Mouse (Mus musculus) myocyte (in vitro differentiated cells): Measurements from ENCODE around the gene Rsph9.

Experiments used
- MAX ChIP-seq: IDR thresholded peaks from one replicate; pipeline ENCODE4 v1.6.1; 2011; ENCODE audit warnings: low read depth, mild to moderate bottlenecking, control low read depth
- POLR2A ChIP-seq: IDR thresholded peaks from one replicate; pipeline ENCODE4 v1.6.1; 2011; ENCODE audit warnings: low read depth, mild to moderate bottlenecking, control low read depth, moderate library complexity; ENCODE audit not compliant: insufficient read length
- TCF3 ChIP-seq: IDR thresholded peaks from one replicate; pipeline ENCODE4 v1.6.1; 2011; ENCODE audit warnings: low read depth, control low read depth; ENCODE audit not compliant: insufficient read length
- USF1 ChIP-seq: IDR thresholded peaks from one replicate; pipeline ENCODE4 v1.6.1; 2011; ENCODE audit warnings: low read depth, mild to moderate bottlenecking, control low read depth, moderate library complexity

DNA sequence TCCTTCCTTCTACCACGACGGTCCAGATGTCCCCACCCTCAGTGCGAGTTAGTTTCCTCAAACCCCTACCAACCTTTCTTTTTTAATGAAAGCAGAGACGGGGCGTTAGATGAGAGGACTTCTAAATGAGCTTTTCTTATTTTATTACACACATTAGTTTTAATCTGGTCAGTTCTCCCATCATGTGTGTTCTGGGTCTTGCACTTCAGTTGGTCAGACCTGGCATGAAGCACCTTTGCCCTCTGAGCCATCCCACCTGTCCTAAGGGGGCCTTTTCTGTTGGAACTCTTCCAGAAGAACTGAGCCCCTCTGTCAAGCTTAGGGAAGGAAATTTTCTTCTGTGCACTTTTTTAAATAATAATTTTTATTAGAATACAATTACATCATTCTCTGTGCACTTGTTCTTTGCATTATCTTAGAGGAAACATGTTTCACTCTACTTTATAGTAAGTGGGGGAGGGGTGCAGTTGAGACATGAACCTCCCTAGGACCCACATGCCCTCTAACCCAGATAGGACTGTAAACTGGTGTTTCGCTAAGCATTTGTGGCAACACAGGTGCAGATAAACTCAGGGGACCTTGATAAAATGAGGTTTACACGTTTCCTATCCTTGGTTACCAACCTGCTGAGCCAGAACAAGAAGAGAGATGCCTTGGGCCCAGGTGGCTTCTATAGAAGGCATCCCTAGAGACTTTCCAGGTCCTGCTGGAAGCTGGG is 69.5 kb downstream of the Rsph9 start:
- TF ChIP-seq MAX = no peak
- no peak for TF ChIP-seq USF1
- no peak for TF ChIP-seq POLR2A
- TF ChIP-seq TCF3 = no peak
